Mouse (Mus musculus): Measurements from ENCODE around the gene Csk. TPM values are rescaled to one million over a fixed set of nuclear protein-coding genes. Genes with fewer than 3 reads are reported as not detected.

Csk gene
- total RNA-seq, 1 experiment from 2014 or later, result 190 TPM

DNA sequence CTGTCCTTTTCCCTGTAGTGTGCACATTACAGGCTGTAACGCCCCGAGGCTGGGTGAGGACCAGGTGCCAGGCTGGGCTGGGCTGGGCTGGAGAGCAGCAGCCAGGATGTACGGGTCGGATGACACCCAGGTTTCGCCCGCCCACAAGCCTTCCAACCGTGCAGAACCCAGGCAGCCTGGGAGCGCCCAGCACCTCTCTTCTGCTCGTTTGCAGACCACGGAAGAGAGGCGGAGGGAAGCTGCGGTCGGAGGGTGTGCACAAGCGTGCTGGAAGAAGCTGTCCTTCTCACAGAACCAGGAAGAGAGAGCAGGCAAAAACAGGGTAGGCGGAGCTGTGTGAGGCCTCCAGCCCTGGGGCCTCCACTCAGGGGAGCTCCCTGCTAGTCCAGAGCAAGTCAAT, 13.0 kb downstream of the Csk start:
- peak; percentile 70 for ATAC-seq (replicated peaks; ENCODE audit: low read depth, poor library complexity, severe bottlenecking)

GRCm38 (mm10) chr9:57639661-57640328, 13.6 kb downstream of the Csk start:
- no peak for ATAC-seq (replicated peaks; ENCODE audit: low read depth, poor library complexity, severe bottlenecking)

DNA sequence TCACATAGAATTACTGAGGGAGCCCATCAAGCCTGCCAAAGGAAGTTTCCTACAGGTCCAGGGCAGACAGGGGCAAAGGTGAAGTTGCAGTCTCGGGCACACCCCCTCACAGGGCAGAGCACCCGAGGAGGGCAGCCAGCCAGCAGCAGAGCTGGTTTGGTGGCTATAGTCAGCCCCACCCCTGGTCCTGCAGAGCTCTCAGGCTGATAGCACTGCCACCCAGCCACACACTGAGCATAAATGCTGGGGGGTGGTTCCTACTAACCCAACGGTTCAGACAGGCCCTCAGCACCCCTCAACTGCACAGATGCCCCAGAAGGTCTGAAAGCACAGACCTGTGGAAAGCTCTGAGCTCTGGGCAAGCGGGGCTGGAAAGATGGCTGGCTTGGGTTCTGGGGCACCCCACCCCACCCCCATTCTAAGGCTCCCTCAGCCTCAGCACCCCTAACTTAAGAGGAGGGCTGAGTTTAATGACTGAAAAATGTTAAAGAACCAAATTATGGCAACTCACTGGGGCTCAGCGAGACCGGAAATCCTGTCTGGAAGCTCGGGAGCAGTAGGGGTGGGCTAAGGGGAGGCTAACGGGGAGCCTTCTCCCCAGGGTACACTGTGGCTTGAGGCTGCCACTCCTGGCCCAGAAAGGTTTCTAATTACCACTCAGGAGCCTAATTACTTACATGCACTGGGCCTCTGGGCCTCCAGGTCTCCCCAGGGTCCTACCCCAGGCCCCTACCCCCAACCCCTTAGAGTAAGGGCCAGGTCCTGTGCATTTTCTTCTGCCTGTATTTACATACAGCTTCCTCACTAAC, 14.6 kb downstream of the Csk start:
- ATAC-seq (replicated peaks; ENCODE audit: low read depth, poor library complexity, severe bottlenecking), result peak; percentile 37

DNA sequence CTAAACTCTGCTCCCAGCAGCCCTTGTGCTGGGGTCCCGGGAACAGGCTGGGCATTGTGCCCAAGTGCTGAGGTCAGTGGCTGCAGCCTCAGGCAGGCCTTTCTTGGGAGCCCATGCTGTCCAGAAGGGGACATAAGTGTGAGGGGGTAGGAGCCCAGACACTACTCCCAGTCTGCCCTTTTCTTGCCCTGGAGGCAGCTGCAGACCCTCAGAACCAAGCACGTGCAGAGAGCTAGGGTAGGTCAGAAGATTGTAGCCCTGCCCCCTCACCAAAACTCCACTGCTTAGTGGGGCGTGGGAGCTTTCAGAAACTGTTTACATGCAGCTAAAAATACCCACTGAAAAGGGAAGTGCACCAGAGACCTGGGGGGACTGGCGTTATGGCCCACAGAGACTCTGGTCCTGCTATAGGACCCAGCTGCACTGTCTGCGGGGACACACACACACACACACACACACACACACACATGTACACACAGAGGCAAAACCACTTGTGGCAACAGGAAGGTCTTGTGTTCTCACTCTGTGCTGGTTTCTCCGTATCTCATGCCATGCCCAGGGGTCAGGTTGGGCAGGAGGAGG, 15.6 kb downstream of the Csk start:
- ATAC-seq (replicated peaks; ENCODE audit: low read depth, poor library complexity, severe bottlenecking), result peak; percentile 55

DNA sequence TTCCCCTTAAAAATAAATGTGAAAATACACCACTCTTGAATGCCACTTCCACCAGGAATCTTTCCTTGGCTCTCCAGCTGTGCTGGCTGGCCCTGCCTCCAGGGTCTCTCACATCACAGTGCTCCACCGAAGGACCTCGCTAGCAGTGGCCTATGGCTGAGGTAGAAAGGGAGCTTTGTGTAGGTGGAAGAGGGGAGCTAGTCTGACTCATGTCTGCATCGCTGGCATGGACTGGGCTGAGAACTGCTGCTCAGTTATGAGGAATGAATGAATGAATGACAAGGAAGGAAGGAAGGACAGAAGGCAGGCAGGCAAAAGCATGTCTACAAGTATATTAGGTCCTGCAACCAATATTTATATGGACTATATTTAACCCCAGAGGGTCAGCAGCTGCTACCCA, 16.2 kb downstream of the Csk start:
- ATAC-seq (replicated peaks; ENCODE audit: low read depth, poor library complexity, severe bottlenecking), result no peak

- peak; percentile 43 for ATAC-seq (replicated peaks; ENCODE audit: low read depth, poor library complexity, severe bottlenecking)
These were observed 19.9 kb downstream of the Csk start for GRCm38 (mm10) chr9:57633481-57634024.

- ATAC-seq (replicated peaks; ENCODE audit: low read depth, poor library complexity, severe bottlenecking), result peak; percentile 57
These were observed 24.1 kb downstream of the Csk start for GRCm38 (mm10) chr9:57629118-57629874.

- no peak for ATAC-seq (replicated peaks; ENCODE audit: low read depth, poor library complexity, severe bottlenecking)
These were observed 24.7 kb downstream of the Csk start for GRCm38 (mm10) chr9:57628717-57629116.

DNA sequence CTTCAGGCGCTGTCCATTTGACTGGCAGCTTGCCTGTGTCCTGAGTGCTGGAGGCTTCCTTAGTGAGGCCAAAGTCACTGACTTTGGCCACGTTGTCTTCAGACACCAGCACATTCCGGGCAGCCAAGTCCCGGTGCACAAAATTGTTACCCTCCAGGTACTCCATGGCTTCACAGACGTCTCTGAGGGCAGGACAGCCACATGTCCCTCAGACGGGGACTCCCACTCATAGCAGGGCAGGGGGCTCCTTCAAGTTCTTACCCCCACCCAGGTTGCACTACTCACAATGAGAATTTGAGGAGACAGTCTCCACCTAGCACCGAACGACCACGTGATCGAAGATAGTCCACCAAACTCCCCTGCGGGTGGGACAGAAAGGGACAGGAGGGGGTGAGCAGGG, 25.5 kb downstream of the Csk start:
- no peak for ATAC-seq (replicated peaks; ENCODE audit: low read depth, poor library complexity, severe bottlenecking)

DNA sequence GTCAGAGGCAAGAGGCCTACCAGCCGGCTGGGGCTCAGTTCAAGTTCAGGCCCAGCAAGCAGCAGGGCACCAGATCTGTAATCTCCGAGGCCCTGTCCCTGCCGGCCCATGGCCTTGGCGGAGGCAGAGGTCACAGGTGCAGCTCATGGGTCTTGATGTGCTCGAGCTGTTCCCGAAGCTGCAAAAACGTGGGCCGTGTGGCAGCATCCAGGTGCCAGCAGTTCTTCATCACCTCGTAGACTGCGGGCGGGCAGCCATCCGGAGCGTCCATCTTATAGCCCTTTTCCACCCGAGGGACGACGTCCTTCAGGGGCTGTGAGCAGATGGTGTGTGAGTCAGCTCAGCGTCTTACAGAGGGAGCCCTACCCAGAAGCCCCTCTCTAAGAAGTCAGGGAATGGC, 26.2 kb downstream of the Csk start:
- no peak for ATAC-seq (replicated peaks; ENCODE audit: low read depth, poor library complexity, severe bottlenecking)

- no peak for ATAC-seq (replicated peaks; ENCODE audit: low read depth, poor library complexity, severe bottlenecking)
These were observed 27.5 kb downstream of the Csk start for GRCm38 (mm10) chr9:57625674-57626500.

DNA sequence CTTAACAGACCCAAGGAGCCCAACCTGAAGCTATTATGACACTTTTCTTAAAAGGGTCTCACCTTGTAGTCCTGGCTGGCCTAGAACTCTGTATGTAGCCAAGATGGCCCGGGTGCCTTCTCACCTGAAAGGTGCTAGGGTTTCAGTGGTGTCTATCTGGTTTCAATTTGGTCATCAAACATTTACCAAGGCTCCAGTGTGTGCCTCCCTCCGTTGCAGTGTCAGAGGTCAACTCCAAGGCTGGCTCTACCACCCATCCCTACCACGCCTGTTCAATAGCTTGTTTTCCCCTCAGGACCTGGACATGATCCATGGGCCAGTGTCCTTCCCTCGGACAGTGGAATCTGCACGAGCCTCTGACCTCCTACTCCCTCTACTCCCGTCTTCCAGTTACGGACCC, 29.1 kb downstream of the Csk start:
- no peak for ATAC-seq (replicated peaks; ENCODE audit: low read depth, poor library complexity, severe bottlenecking)

- ATAC-seq (replicated peaks; ENCODE audit: low read depth, poor library complexity, severe bottlenecking), result no peak
These were observed 32.8 kb downstream of the Csk start, which contains the start of gene Lman1l for GRCm38 (mm10) chr9:57620674-57621073. TSS of gene Lman1l (minus strand) at chr9:57620774.

GRCm38 (mm10) chr9:57618854-57619253, 34.6 kb downstream of the Csk start:
- no peak for ATAC-seq (replicated peaks; ENCODE audit: low read depth, poor library complexity, severe bottlenecking)

GRCm38 (mm10) chr9:57617556-57618169, 35.8 kb downstream of the Csk start:
- peak; percentile 70 for ATAC-seq (replicated peaks; ENCODE audit: low read depth, poor library complexity, severe bottlenecking)

DNA sequence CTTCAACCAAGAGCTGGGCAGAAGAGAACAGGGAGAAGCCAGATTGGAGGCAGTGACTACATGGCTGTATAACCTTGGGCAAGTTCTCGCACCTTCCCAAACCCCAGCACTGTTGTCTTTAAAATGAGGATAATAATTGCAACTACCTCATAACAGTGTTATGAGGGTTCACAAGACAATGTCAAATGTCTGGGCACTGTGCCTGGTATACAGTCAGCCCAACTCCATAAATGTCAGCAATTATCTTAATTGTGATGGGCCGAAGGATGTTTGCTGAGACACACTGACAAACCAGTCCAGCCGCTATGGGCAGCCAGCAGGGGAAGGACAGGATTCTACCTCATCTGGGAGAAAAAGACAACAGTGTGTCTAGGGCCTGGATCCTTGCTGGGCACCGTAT, 38.6 kb downstream of the Csk start:
- ATAC-seq (replicated peaks; ENCODE audit: low read depth, poor library complexity, severe bottlenecking), result no peak

- ATAC-seq (replicated peaks; ENCODE audit: low read depth, poor library complexity, severe bottlenecking), result no peak
These were observed 39.5 kb downstream of the Csk start for GRCm38 (mm10) chr9:57613975-57614374.

DNA sequence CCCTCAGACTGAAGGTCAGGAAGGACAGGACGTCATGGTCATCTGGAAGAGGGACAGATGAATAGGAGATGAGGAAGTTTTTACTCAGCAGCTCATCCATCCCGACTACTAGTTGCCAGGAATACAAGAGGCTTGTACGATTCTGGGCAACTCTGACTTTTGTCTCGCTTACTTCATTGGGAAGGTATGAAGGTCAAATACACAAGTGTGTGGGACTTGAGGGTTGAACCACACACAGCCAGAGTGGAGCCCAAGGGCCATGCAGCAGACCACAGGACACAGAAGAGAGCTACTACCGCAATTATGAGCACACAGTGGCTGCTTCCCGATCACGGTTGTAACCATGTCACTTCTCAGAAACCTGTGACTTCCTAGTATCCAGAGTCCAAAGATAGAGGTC, 40.8 kb downstream of the Csk start:
- no peak for ATAC-seq (replicated peaks; ENCODE audit: low read depth, poor library complexity, severe bottlenecking)

DNA sequence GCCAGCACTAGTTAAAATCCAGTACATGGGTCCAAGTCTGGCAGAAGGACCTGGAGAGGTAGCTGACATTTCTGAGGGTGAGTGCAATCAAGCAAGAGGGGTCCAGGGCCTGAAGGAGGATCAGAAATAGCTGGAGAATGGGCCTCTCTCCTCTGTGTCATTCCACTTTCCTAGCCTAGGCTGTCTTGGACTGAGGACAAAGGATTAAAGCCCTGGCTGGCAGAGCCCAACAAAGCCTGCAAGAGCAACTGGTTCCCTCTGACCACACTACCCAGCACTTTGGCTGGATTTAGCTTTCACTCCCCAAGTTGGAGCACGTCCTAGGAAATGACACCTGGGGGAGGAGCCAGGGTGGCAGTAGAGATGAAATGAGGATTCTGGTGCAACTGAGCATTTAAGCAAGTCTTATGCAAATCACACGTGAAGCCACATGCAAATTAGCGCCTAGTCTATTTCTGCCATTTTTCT, 43.0 kb downstream of the Csk start:
- ATAC-seq (replicated peaks; ENCODE audit: low read depth, poor library complexity, severe bottlenecking), result no peak

Data from common myeloid progenitor, adult 5-6 weeks (primary cell).